In the genomic region with DNA sequence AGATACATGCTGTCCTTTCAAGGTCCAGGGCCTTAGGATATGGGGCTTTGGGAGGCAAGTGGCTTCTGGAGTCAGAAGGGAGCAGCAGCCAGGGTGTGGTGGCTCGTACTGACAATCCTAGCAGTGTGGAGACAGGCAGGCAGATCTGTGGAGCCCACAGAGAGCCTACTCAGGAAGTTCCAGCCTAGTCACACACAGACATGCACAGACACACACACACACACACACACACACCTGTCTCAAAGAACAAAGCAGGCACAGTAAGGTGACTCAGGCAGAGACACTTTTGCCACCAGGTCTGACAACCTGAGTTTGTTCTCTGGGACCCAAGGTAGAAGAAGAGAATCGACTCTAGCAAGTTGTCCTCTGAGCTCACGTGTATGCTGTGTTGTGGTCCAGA, we compare ENCODE assay signal across 24 mouse cellular contexts. TPM values are rescaled to one million over a fixed set of nuclear protein-coding genes. Genes with fewer than 3 reads are reported as not detected.
"Had no signal": no experiment of that assay in that cellular context is flagged by ENCODE, and none has a peak within 500 bp of the region (broad histone marks: within the 10 kb centered on the region; RNA-seq: fewer than 3 reads in every experiment).

No protein-coding gene starts in this region.

- DNase-seq: kidney, adult 2 months; kidney, postnatal 25 days; layer of hippocampus, adult 9-11 months; liver, postnatal 0 days; lung, embryonic 14.5 days; thymus, adult 2 months; thymus, postnatal 4 days had no signal

- H3K4me1 ChIP-seq: midbrain, embryonic 12.5 days; midbrain, embryonic 15.5 days; neural tube, embryonic 13.5 days had no signal

- ATAC-seq: liver, postnatal 0 days; lung, postnatal 0 days; midbrain, embryonic 15.5 days had no signal

- H3K9ac ChIP-seq: liver, embryonic 14.5 days; liver, postnatal 0 days; lung, embryonic 14.5 days; midbrain, embryonic 12.5 days; midbrain, embryonic 15.5 days; neural tube, embryonic 13.5 days had no signal

- H3K4me2 ChIP-seq: liver, embryonic 11.5 days; lung, embryonic 14.5 days; midbrain, embryonic 12.5 days; midbrain, embryonic 15.5 days; neural tube, embryonic 13.5 days had no signal

- H3K4me3 ChIP-seq: layer of hippocampus, adult 2 months; midbrain, embryonic 12.5 days; midbrain, embryonic 15.5 days; neural tube, embryonic 13.5 days had no signal

- H3K36me3 ChIP-seq: midbrain, embryonic 12.5 days; midbrain, embryonic 15.5 days; neural tube, embryonic 13.5 days had no signal

- H3K27ac ChIP-seq: kidney, postnatal 0 days; layer of hippocampus, adult 2 months; liver, embryonic 14.5 days; macrophage; midbrain, embryonic 12.5 days; midbrain, embryonic 15.5 days; neural tube, embryonic 13.5 days had no signal

- H3K9me3 ChIP-seq: midbrain, embryonic 12.5 days; midbrain, embryonic 15.5 days; neural tube, embryonic 13.5 days had no signal

- H3K27me3 ChIP-seq: midbrain, embryonic 12.5 days; midbrain, embryonic 15.5 days; neural tube, embryonic 13.5 days had no signal

RNA-seq across cellular contexts. Expression of gene Ccr4, which starts 23.8 kb away (rescaled TPM):
- total RNA-seq: layer of hippocampus, adult 2 months; layer of hippocampus, postnatal 25 days; left cerebral cortex, adult 18-20 months; left cerebral cortex, postnatal 25 days had no signal
- polyA plus RNA-seq: liver, embryonic 11.5 days; liver, embryonic 14.5 days; liver, postnatal 0 days; lung, embryonic 14.5 days; lung, postnatal 0 days; macrophage; midbrain, embryonic 12.5 days; midbrain, embryonic 15.5 days; neural tube, embryonic 13.5 days had no signal

RNA-seq across cellular contexts. Expression of gene C130032M10Rik, which starts 34.6 kb away (rescaled TPM):
- total RNA-seq: layer of hippocampus, adult 2 months; layer of hippocampus, postnatal 25 days; left cerebral cortex, adult 18-20 months; left cerebral cortex, postnatal 25 days; megakaryocyte, adult 5-6 weeks had no signal
- polyA plus RNA-seq: kidney, adult 2 months; large intestine, adult 2 months; liver, embryonic 11.5 days; liver, embryonic 14.5 days; liver, postnatal 0 days; lung, embryonic 14.5 days; macrophage; midbrain, embryonic 15.5 days; neural tube, embryonic 13.5 days; small intestine, adult 2 months; spleen, adult 2 months; testis, adult 2 months; thymus, adult 2 months had no signal
